Mouse (Mus musculus) left cerebral cortex, postnatal 25 days (tissue): ENCODE data around the gene S1pr1. TPM values are rescaled to one million over a fixed set of nuclear protein-coding genes. Genes with fewer than 3 reads are reported as not detected.

ENCODE experiments used
- DNase-seq, 2 experiments: peaks; one replicate each; pipeline ENCODE4 v3.0.0; 2022; ENCODE audit warnings: low spot score in 2 of 2, mixed read lengths in 1 of 2
- intact Hi-C: fragments of 180-260 bp; cut with DNase I; formaldehyde crosslinking; loops from one replicate; pipeline ENCODE4 v1.15.1; 2025
- total RNA-seq, 2 experiments: library from RNA; stranded (reverse); gene quantifications; 2 replicates each; pipeline ENCODE4 v1.2.3; 2021

The S1pr1 gene
- 10 to 100 TPM; 98.8 to 99.4 TPM for total RNA-seq

GRCm38 (mm10) chr3:115714671-115715651 is at the start of gene S1pr1:
TSS of gene S1pr1 (minus strand) at chr3:115715072.
- peak; percentile 41 to 57 for DNase-seq
- intact Hi-C loops: loop anchor here (2.0 kb wide), 1 partner anchor 130 kb away; no protein-coding TSS in a partner anchor

- DNase-seq: no peak
- intact Hi-C loops: no loop called here
Observed at GRCm38 (mm10) chr3:115763292-115763691, 48.4 kb upstream of the S1pr1 start.

- no peak for DNase-seq
- intact Hi-C loops: no loop called here
Observed at GRCm38 (mm10) chr3:115762841-115763240, 48.0 kb upstream of the S1pr1 start.

- DNase-seq: no peak
- intact Hi-C loops: no loop called here
Observed at GRCm38 (mm10) chr3:115759659-115760058, 44.8 kb upstream of the S1pr1 start.

GRCm38 (mm10) chr3:115758455-115758912 is 43.6 kb upstream of the S1pr1 start:
- intact Hi-C loops: no loop called here

GRCm38 (mm10) chr3:115754466-115754865 is 39.6 kb upstream of the S1pr1 start:
- intact Hi-C loops: no loop called here
- DNase-seq: no peak

More at GRCm38 (mm10) chr3:115758455-115758912, 43.6 kb upstream of the S1pr1 start:
- no peak for DNase-seq

GRCm38 (mm10) chr3:115750369-115750768 is 35.5 kb upstream of the S1pr1 start:
- intact Hi-C loops: no loop called here
- DNase-seq: no peak

- intact Hi-C loops: no loop called here
- no peak for DNase-seq
Observed at GRCm38 (mm10) chr3:115748289-115748989, 33.6 kb upstream of the S1pr1 start.

- no peak for DNase-seq
- intact Hi-C loops: no loop called here
Observed at GRCm38 (mm10) chr3:115746511-115746910, 31.6 kb upstream of the S1pr1 start.

- intact Hi-C loops: no loop called here
- no peak for DNase-seq
Observed at GRCm38 (mm10) chr3:115745088-115745487, 30.2 kb upstream of the S1pr1 start.

GRCm38 (mm10) chr3:115738524-115738923 is 23.7 kb upstream of the S1pr1 start:
- no peak for DNase-seq
- intact Hi-C loops: no loop called here

- peak; percentile 17 to 33 for DNase-seq
- intact Hi-C loops: no loop called here
Observed at GRCm38 (mm10) chr3:115737785-115738318, 23.0 kb upstream of the S1pr1 start.

GRCm38 (mm10) chr3:115735540-115735939 is 20.7 kb upstream of the S1pr1 start:
- intact Hi-C loops: no loop called here
- DNase-seq: no peak

- no peak for DNase-seq
- intact Hi-C loops: no loop called here
Observed at GRCm38 (mm10) chr3:115734841-115735240, 20.0 kb upstream of the S1pr1 start.

- DNase-seq: no peak
- intact Hi-C loops: no loop called here
Observed at GRCm38 (mm10) chr3:115730336-115730735, 15.5 kb upstream of the S1pr1 start.

- intact Hi-C loops: no loop called here
- DNase-seq: no peak
Observed at GRCm38 (mm10) chr3:115729187-115729586, 14.3 kb upstream of the S1pr1 start.

GRCm38 (mm10) chr3:115728211-115728610 is 13.3 kb upstream of the S1pr1 start:
- intact Hi-C loops: no loop called here
- no peak for DNase-seq

GRCm38 (mm10) chr3:115718886-115719285 is 4.0 kb upstream of the S1pr1 start:
- no peak for DNase-seq
- intact Hi-C loops: no loop called here

GRCm38 (mm10) chr3:115715900-115716515 is 1.1 kb upstream of the S1pr1 start:
- no peak for DNase-seq
- intact Hi-C loops: loop anchor here (2.0 kb wide), 1 partner anchor 129 kb away; no protein-coding TSS in a partner anchor

GRCm38 (mm10) chr3:115714049-115714435 is 830 bp downstream of the S1pr1 start:
- DNase-seq: no peak
- intact Hi-C loops: loop anchor here (2.0 kb wide), 1 partner anchor 131 kb away; no protein-coding TSS in a partner anchor
